Mouse (Mus musculus): ENCODE measurements around the gene Ghrhr. TPM values are rescaled to one million over a fixed set of nuclear protein-coding genes. Genes with fewer than 3 reads are reported as not detected.

The Ghrhr gene
- total RNA-seq, 2 experiments from 2014 or later, result not detected

Other genes starting within 250 kb of the Ghrhr start
- 1 to 10 TPM; 3.1 to 3.4 TPM for gene Crhr2, start 243.3 kb upstream of the Ghrhr start, total RNA-seq (2021)
- under 1 TPM in 1 of 2 experiments, not detected in 1; 0.75 TPM for gene Inmt, start 201.3 kb upstream of the Ghrhr start, total RNA-seq (2021)
- 10 to 100 TPM; 11.9 to 13.0 TPM for gene Mindy4, start 172.9 kb upstream of the Ghrhr start, total RNA-seq (2021)
- gene Aqp1, start 39.9 kb upstream of the Ghrhr start, total RNA-seq (2021), result 1 to 10 TPM in 1 of 2 experiments, under 1 TPM in 1; 0.45 to 2.5 TPM
- 100 to 1,000 TPM; 138 to 149 TPM for gene Adcyap1r1, start 75.7 kb downstream of the Ghrhr start, total RNA-seq (2021)